Mouse (Mus musculus): ENCODE measurements around the gene Catsperb. TPM values are rescaled to one million over a fixed set of nuclear protein-coding genes. Genes with fewer than 3 reads are reported as not detected.
"Not testable (repeated sequence)": the region's sequence is repeated elsewhere in the genome, so short reads cannot be mapped to it uniquely, and the experiment has no call there.

Catsperb gene
- not detected in 2 replicates for total RNA-seq (2014; rRNA removed)
- not detected in 2 replicates for polyA plus RNA-seq (2015; fragmentation: Nextera tagmentation; extraction: Ambion mirVana)

DNA sequence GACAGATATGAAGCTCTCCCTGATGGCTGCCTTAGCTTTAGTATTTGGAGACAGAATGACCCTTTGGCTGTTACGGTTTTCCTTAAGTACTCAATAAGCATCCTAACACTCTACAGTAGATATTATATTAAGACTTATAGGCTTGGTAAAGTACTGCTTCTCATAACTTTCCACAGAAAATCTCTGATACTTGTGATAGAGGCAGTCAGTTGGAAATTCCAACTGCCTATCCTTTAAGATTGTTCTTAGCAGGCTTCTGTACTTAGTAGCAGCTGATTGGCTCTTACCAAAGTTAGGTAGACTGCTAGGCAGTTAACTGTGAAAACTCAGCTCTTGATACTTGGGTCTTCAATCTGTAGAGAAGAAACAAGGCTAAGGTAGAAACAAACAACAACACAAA lies at the start of gene Catsperb:
Gene Catsperb (plus strand): TSS at position 301 of the 400 bp plus-strand sequence.
- not testable (repeated sequence) for DNase-seq (ENCODE audit: low spot score); H3K9me3 ChIP-seq (ENCODE audit: low read length); H3K36me3 ChIP-seq (ENCODE audit: insufficient read depth, low read length); H3K4me2 ChIP-seq (ENCODE audit: low read depth, low read length); H3K9ac ChIP-seq (replicated peaks; ENCODE audit: low read length); H3K27me3 ChIP-seq (ENCODE audit: insufficient read depth, low read length); H3K4me3 ChIP-seq (ENCODE audit: low read length); H3K4me1 ChIP-seq (ENCODE audit: insufficient read depth, low read length); ATAC-seq; H3K27ac ChIP-seq
- 69% methylated on average over 1 of the region's 1 CpGs for WGBS

DNA sequence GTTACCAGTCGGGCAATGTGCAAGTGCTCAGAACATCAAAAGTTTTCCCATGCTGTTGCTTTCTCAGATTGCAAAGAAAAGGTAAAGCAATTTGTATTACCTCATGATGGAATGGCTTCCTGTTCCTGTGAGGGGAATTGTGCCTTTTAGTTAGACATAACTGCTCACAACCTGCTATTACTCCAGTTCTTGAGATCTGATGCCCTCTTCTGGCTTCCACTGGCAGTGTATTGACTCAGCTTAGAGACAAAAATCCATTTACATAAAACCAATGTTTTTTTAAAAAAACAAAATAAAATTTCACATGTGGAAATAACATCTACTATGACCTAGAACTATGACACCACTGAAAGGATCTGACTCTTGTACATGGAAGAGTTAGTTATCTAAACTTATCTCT lies 43.0 kb upstream of the Catsperb start:
- not testable (repeated sequence) for ATAC-seq; H3K4me2 ChIP-seq (ENCODE audit: low read depth, low read length); H3K4me1 ChIP-seq (ENCODE audit: insufficient read depth, low read length); H3K9ac ChIP-seq (replicated peaks; ENCODE audit: low read length); H3K9me3 ChIP-seq (ENCODE audit: low read length); H3K27ac ChIP-seq; H3K36me3 ChIP-seq (ENCODE audit: insufficient read depth, low read length); H3K27me3 ChIP-seq (ENCODE audit: insufficient read depth, low read length); H3K4me3 ChIP-seq (ENCODE audit: low read length)
- DNase-seq (ENCODE audit: low spot score): peak; percentile 12
- 82% methylated on average over 1 of the region's 1 CpGs for WGBS
- peak; percentile 49 for TF ChIP-seq CTCF (IDR thresholded peaks at IDR 0.05; ENCODE audit: low read depth)

DNA sequence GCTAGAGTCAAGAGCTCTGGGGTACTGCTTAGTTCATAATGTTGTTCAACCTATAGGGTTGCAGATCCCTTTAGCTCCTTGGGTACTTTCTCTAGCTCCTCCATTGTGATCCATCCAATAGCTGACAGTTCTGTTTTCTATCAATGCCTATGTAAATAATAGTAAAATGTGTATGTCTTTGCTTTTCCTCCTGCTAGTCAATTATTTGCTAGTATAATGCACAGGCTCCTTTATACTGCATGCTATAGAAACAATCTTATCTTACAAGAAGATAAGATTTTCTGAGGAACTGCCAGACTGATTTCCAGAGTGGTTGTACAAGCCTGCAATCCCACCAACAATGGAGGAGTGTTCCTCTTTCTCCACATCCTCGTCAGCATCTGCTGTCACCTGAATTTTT lies 23.0 kb upstream of the Catsperb start:
- not testable (repeated sequence) for H3K36me3 ChIP-seq (ENCODE audit: insufficient read depth, low read length); ATAC-seq; DNase-seq (ENCODE audit: low spot score)

DNA sequence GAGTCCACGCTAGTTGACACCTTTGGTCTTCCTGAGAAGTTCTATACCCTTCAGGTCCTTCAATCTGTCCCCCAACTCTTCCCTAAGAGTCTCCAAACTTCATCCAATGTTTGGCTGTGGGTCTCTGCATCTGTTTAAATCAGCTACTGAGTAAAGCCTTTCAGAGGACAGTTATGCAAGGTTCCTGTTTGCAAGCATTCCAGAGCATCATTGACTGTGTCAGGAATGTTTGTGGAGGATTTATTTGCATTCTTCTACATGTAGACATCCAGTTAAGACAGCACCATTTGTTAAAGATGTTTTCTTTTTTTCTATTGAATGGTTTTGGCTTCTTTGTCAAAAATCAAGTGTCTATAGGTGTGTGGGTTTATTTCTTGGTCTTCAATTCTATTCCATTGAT lies 21.7 kb downstream of the Catsperb start:
- DNase-seq (ENCODE audit: low spot score): no peak
- no peak for ATAC-seq
- TF ChIP-seq CTCF (IDR thresholded peaks at IDR 0.05; ENCODE audit: low read depth): no peak
- H3K36me3 ChIP-seq (ENCODE audit: insufficient read depth, low read length): no peaks in the 10 kb centered on the region
- H3K27me3 ChIP-seq (ENCODE audit: insufficient read depth, low read length): no peaks in the 10 kb centered on the region
- H3K4me1 ChIP-seq (ENCODE audit: insufficient read depth, low read length): no peaks in the 10 kb centered on the region
- no peaks in the 10 kb centered on the region for H3K9me3 ChIP-seq (ENCODE audit: low read length)
- WGBS: 68% methylated on average over 1 of the region's 1 CpGs
- no peak overlapping the region for H3K9ac ChIP-seq (replicated peaks; ENCODE audit: low read length)
- no peak overlapping the region for H3K4me2 ChIP-seq (ENCODE audit: low read depth, low read length)
- H3K27ac ChIP-seq: no peak overlapping the region
- H3K4me3 ChIP-seq (ENCODE audit: low read length): no peak overlapping the region

More for the DNA sequence above, 23.0 kb upstream of the Catsperb start:
- H3K9me3 ChIP-seq (ENCODE audit: low read length); H3K4me1 ChIP-seq (ENCODE audit: insufficient read depth, low read length); H3K9ac ChIP-seq (replicated peaks; ENCODE audit: low read length); H3K27ac ChIP-seq; H3K27me3 ChIP-seq (ENCODE audit: insufficient read depth, low read length); H3K4me3 ChIP-seq (ENCODE audit: low read length); H3K4me2 ChIP-seq (ENCODE audit: low read depth, low read length): not testable (repeated sequence)
- no CpG with 5 or more reads among the region's 1 CpGs for WGBS

DNA sequence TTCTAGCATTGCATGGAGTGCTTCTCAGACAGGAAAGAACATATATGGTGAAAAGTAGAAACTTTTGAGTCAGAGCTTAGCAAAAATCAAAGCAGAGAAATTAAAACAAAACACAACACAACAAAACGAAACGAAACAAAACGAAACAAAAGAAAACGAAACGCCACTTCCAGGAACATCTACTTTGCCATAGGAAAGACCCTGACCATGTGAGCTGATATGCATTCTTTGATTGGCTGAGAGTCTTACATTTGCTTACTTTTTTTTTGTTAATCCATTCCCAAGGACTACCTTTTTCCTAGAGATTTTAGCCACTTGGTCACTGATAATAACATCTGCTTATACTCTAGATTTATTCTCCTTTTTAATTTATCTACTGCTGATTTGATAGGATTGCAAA lies 57.6 kb downstream of the Catsperb start:
- ATAC-seq: no peak
- 94% methylated on average over 5 of the region's 5 CpGs for WGBS
- no peak for DNase-seq (ENCODE audit: low spot score)
- Histone ChIP-seq H3K4me3 (ENCODE audit: low read length) (no peak overlapping the region), H3K36me3 (ENCODE audit: insufficient read depth, low read length) (no peaks in the 10 kb centered on the region), H3K9me3 (ENCODE audit: low read length) (no peaks in the 10 kb centered on the region), H3K4me2 (ENCODE audit: low read depth, low read length) (no peak overlapping the region), H3K27me3 (ENCODE audit: insufficient read depth, low read length) (no peaks in the 10 kb centered on the region), H3K9ac (replicated peaks; ENCODE audit: low read length) (no peak overlapping the region), H3K4me1 (ENCODE audit: insufficient read depth, low read length) (no peaks in the 10 kb centered on the region), H3K27ac (no peak overlapping the region)
- TF ChIP-seq CTCF (IDR thresholded peaks at IDR 0.05; ENCODE audit: low read depth): no peak

DNA sequence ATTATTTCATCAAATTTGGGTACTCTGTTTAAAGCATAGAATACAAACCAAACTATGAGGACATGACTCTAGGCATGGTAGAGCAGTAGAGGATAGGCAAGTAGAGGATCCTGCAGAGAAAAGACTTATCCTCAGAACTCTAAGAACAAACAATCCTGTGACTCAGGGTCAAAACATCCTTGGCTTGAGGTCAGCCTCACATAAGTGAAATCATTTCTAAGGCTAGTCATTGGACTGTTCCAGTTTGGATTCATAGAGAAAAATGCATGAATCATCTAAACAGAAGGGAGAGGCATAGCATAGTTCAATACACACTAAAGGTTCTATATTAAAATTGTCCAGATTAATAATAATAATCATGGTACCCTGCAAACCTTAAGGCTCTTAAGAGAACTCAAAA lies 79.1 kb downstream of the Catsperb start:
- no peak for TF ChIP-seq CTCF (IDR thresholded peaks at IDR 0.05; ENCODE audit: low read depth)
- no peaks in the 10 kb centered on the region for H3K36me3 ChIP-seq (ENCODE audit: insufficient read depth, low read length)
- no peak overlapping the region for H3K4me2 ChIP-seq (ENCODE audit: low read depth, low read length)
- H3K27me3 ChIP-seq (ENCODE audit: insufficient read depth, low read length): no peaks in the 10 kb centered on the region
- no peak overlapping the region for H3K4me3 ChIP-seq (ENCODE audit: low read length)
- DNase-seq (ENCODE audit: low spot score): no peak
- no peak for ATAC-seq
- no peaks in the 10 kb centered on the region for H3K4me1 ChIP-seq (ENCODE audit: insufficient read depth, low read length)
- H3K27ac ChIP-seq: no peak overlapping the region
- H3K9me3 ChIP-seq (ENCODE audit: low read length): no peaks in the 10 kb centered on the region; the same call in 1 of the 2 replicates
- H3K9ac ChIP-seq (replicated peaks; ENCODE audit: low read length): no peak overlapping the region

DNA sequence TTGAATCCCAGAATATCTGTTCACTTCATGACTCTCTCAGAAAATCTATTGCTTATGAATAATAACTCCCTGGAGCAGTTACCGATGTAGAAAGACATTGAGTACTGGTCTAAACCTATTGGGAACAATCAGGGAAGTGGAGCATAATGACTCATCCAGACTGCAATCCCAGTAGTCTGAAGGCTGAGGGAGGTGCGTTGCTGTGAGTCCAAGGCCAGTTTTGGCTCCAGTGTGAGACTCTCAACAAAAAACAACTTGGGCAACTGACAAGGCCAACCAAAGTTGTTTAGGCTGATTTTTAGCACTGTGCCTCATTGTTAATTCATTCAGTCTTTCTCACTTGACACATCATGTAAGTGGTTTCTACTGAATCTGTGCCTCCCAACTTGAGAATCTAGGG lies 106.9 kb downstream of the Catsperb start:
- H3K4me2 ChIP-seq (ENCODE audit: low read depth, low read length); H3K9ac ChIP-seq (replicated peaks; ENCODE audit: low read length); H3K27me3 ChIP-seq (ENCODE audit: insufficient read depth, low read length); H3K36me3 ChIP-seq (ENCODE audit: insufficient read depth, low read length); DNase-seq (ENCODE audit: low spot score); H3K4me3 ChIP-seq (ENCODE audit: low read length); H3K9me3 ChIP-seq (ENCODE audit: low read length); H3K4me1 ChIP-seq (ENCODE audit: insufficient read depth, low read length); ATAC-seq; H3K27ac ChIP-seq: not testable (repeated sequence)
- 89% methylated on average over 2 of the region's 2 CpGs for WGBS

Data from hindbrain, postnatal 0 days (tissue).